In genomic region chr2:150750129-150750979, GRCm38 (mm10) we compare ENCODE assay signal across 8 mouse cellular contexts. TPM values are rescaled to one million over a fixed set of nuclear protein-coding genes. Genes with fewer than 3 reads are reported as not detected.
A peak's percentile ranks its signal among the peaks of the same experiment; 100 is the strongest.
DNase-seq lines count a peak whose midpoint lies in the region; ATAC-seq and TF ChIP-seq lines count a peak whose summit lies in the region.

No protein-coding gene starts in this region.

- peaks cover 20% of the 10 kb centered on the region for H3K4me1 ChIP-seq in E14TG2a.4 (replicated peaks; ENCODE audit: low read depth, low read length)
- peaks cover 18% of the 10 kb centered on the region for H3K4me1 ChIP-seq in forebrain, embryonic 13.5 days
- peaks cover 8% of the 10 kb centered on the region; the same call in 1 of the 2 replicates for H3K4me1 ChIP-seq in kidney, embryonic 14.5 days (ENCODE audit: control insufficient read depth, insufficient read depth, low read length)
- H3K4me1 ChIP-seq in megakaryocyte, embryonic 14.5 days, result peaks cover 60% of the 10 kb centered on the region
- peaks cover 22% of the 10 kb centered on the region for H3K4me1 ChIP-seq in thymus, adult 2 months (replicated peaks; ENCODE audit: control insufficient read depth, insufficient read depth, low read length)

- peak; percentile 67 for DNase-seq in 416B (ENCODE audit: low read depth)
- peak; percentile 47 for DNase-seq in thymus, adult 2 months
- DNase-seq in cerebellum, adult 8-10 months, result no peak
- no peak for DNase-seq in urinary bladder, postnatal 4 days (ENCODE audit: low spot score in 2 of 2)

- no peak overlapping the region for H3K4me3 ChIP-seq in E14TG2a.4 (replicated peaks; ENCODE audit: low read length)
- no peak overlapping the region for H3K4me3 ChIP-seq in forebrain, embryonic 13.5 days
- peak overlapping the region; percentile 73; the same call in 1 of the 2 replicates for H3K4me3 ChIP-seq in kidney, embryonic 14.5 days (ENCODE audit: low read length)
- H3K4me3 ChIP-seq in megakaryocyte, embryonic 14.5 days (replicated peaks), result peak overlapping the region; percentile 98
- H3K4me3 ChIP-seq in thymus, adult 2 months (ENCODE audit: control insufficient read depth, insufficient read depth, low read length), result peak overlapping the region; percentile 19

- H3K9ac ChIP-seq in forebrain, embryonic 13.5 days, result peak overlapping the region; percentile 77; the same call in 1 of the 2 replicates
- 0 out of 2 replicates have a peak overlapping the region, but pooled peaks have one; percentile 73 for H3K9ac ChIP-seq in kidney, embryonic 14.5 days (ENCODE audit: low read depth, low read length)

- H3K27ac ChIP-seq in forebrain, embryonic 13.5 days, result no peak overlapping the region
- no peak overlapping the region for H3K27ac ChIP-seq in kidney, embryonic 14.5 days (ENCODE audit: low read depth, low read length)
- no peak overlapping the region for H3K27ac ChIP-seq in thymus, adult 2 months (ENCODE audit: control insufficient read depth, insufficient read depth, low read length)

- H3K36me3 ChIP-seq in E14TG2a.4 (ENCODE audit: insufficient read depth, low read length), result peaks cover 42% of the 10 kb centered on the region
- H3K36me3 ChIP-seq in forebrain, embryonic 13.5 days (ENCODE audit: poor library complexity, severe bottlenecking), result peaks cover 17% of the 10 kb centered on the region
- peaks cover 3% of the 10 kb centered on the region; the same call in 1 of the 2 replicates for H3K36me3 ChIP-seq in kidney, embryonic 14.5 days (ENCODE audit: control insufficient read depth, insufficient read depth, low read length)
- peaks cover 35% of the 10 kb centered on the region for H3K36me3 ChIP-seq in megakaryocyte, embryonic 14.5 days (replicated peaks; ENCODE audit: low read length)
- peaks cover 4% of the 10 kb centered on the region; the same call in 1 of the 2 replicates for H3K36me3 ChIP-seq in thymus, adult 2 months (ENCODE audit: control insufficient read depth, insufficient read depth, low read length)

- peak overlapping the region; percentile 97 for H3K4me2 ChIP-seq in forebrain, embryonic 13.5 days
- H3K4me2 ChIP-seq in kidney, embryonic 14.5 days (replicated peaks; ENCODE audit: low read depth, low read length), result peak overlapping the region; percentile 96; the same call in 1 of the 2 replicates

- TF ChIP-seq CTCF in E14TG2a.4 (conservative IDR thresholded peaks at IDR 0.05; ENCODE audit: low read length), result peak; percentile 18
- no peak for TF ChIP-seq CTCF in thymus, adult 2 months (IDR thresholded peaks at IDR 0.05; ENCODE audit: borderline replicate concordance, control insufficient read depth, extremely low read depth, insufficient read depth, low read length, poor library complexity)

- H3K27me3 ChIP-seq in E14TG2a.4 (ENCODE audit: insufficient read depth, low read length), result peaks cover 12% of the 10 kb centered on the region; the same call in 1 of the 2 replicates
- H3K27me3 ChIP-seq in forebrain, embryonic 13.5 days, result peaks cover 8% of the 10 kb centered on the region; the same call in 1 of the 2 replicates
- peaks cover 4% of the 10 kb centered on the region; the same call in 1 of the 2 replicates for H3K27me3 ChIP-seq in kidney, embryonic 14.5 days (ENCODE audit: control insufficient read depth, insufficient read depth, low read length)
- peaks cover 10% of the 10 kb centered on the region for H3K27me3 ChIP-seq in megakaryocyte, embryonic 14.5 days (replicated peaks)
- H3K27me3 ChIP-seq in thymus, adult 2 months (ENCODE audit: control insufficient read depth, insufficient read depth, low read length), result no peaks in the 10 kb centered on the region

- no peak for ATAC-seq in forebrain, embryonic 13.5 days
- no peak for ATAC-seq in kidney, embryonic 14.5 days (ENCODE audit: low FRiP score, low TSS enrichment)

- H3K9me3 ChIP-seq in E14TG2a.4 (ENCODE audit: low read length), result no peaks in the 10 kb centered on the region
- no peaks in the 10 kb centered on the region for H3K9me3 ChIP-seq in forebrain, embryonic 13.5 days (replicated peaks)
- H3K9me3 ChIP-seq in kidney, embryonic 14.5 days (ENCODE audit: control insufficient read depth, low read length), result no peaks in the 10 kb centered on the region
- H3K9me3 ChIP-seq in megakaryocyte, embryonic 14.5 days, result no peaks in the 10 kb centered on the region

- 82% methylated on average over 13 of the region's 13 CpGs for WGBS in forebrain, embryonic 13.5 days
- WGBS in kidney, embryonic 14.5 days, result 61% methylated on average over 13 of the region's 13 CpGs
- WGBS in thymus, adult 2 months, result 18% methylated on average over 13 of the region's 13 CpGs

- TF ChIP-seq POLR2A in thymus, adult 2 months (IDR thresholded peaks at IDR 0.05; ENCODE audit: control insufficient read depth, extremely low read depth, insufficient read depth, low read length, poor library complexity), result no peak

RNA-seq across cellular contexts. Expression of gene Entpd6, which starts 1.5 kb away (rescaled TPM):
- polyA plus RNA-seq in forebrain, embryonic 13.5 days (2015; fragmentation: Nextera tagmentation; extraction: Ambion mirVana), result 30.9 and 37.3 TPM in 2 replicates
- polyA plus RNA-seq in kidney, embryonic 14.5 days (2014; fragmentation: Nextera tagmentation; extraction: Ambion mirVana), result 17.5 and 27.9 TPM in 2 replicates
- 5.0 and 11.9 TPM in 2 replicates for polyA plus RNA-seq in megakaryocyte, embryonic 14.5 days (2012; ENCODE audit: insufficient read depth, low replicate concordance)
- 34.5 and 37.0 TPM in 2 replicates for polyA plus RNA-seq in thymus, adult 2 months (2012; rRNA removed)

RNA-seq across cellular contexts. Expression of gene Pygb, which starts 36.2 kb away (rescaled TPM):
- 81.0 and 84.5 TPM in 2 replicates for polyA plus RNA-seq in forebrain, embryonic 13.5 days (2015; fragmentation: Nextera tagmentation; extraction: Ambion mirVana)
- polyA plus RNA-seq in kidney, embryonic 14.5 days (2014; fragmentation: Nextera tagmentation; extraction: Ambion mirVana), result 35.3 and 57.8 TPM in 2 replicates
- polyA plus RNA-seq in megakaryocyte, embryonic 14.5 days (2012; ENCODE audit: insufficient read depth, low replicate concordance), result 7.5 and 43.3 TPM in 2 replicates
- polyA plus RNA-seq in thymus, adult 2 months (2012; rRNA removed), result 53.9 and 68.8 TPM in 2 replicates

Comparison
In these comparisons a context has a peak if more than half of its experiments do, and no peak if none do; other contexts are left out.
1. DNase-seq: peak in 416B (single experiment) and thymus, adult 2 months (single experiment); none in cerebellum, adult 8-10 months (single experiment) and urinary bladder, postnatal 4 days (0 of 2).
2. H3K4me3 ChIP-seq: peak in kidney, embryonic 14.5 days (single experiment), megakaryocyte, embryonic 14.5 days (single experiment) and thymus, adult 2 months (single experiment); none in E14TG2a.4 (single experiment) and forebrain, embryonic 13.5 days (single experiment).